Mouse (Mus musculus) kidney, postnatal 14 days (tissue): ENCODE measurements around the gene Cryba2.

Experiments
- DNase-seq: peaks from one replicate; pipeline ENCODE4 v3.0.0; 2022; ENCODE audit warnings: mixed read lengths

Gene Cryba2

GRCm38 (mm10) chr1:74884196-74885141 is 8.5 kb downstream of the Cryba2 start:
- DNase-seq = no peak

- DNase-seq = no peak
Observed at GRCm38 (mm10) chr1:74883441-74883840, 9.5 kb downstream of the Cryba2 start.

GRCm38 (mm10) chr1:74882828-74883227 is 10.1 kb downstream of the Cryba2 start:
- no peak for DNase-seq

DNA sequence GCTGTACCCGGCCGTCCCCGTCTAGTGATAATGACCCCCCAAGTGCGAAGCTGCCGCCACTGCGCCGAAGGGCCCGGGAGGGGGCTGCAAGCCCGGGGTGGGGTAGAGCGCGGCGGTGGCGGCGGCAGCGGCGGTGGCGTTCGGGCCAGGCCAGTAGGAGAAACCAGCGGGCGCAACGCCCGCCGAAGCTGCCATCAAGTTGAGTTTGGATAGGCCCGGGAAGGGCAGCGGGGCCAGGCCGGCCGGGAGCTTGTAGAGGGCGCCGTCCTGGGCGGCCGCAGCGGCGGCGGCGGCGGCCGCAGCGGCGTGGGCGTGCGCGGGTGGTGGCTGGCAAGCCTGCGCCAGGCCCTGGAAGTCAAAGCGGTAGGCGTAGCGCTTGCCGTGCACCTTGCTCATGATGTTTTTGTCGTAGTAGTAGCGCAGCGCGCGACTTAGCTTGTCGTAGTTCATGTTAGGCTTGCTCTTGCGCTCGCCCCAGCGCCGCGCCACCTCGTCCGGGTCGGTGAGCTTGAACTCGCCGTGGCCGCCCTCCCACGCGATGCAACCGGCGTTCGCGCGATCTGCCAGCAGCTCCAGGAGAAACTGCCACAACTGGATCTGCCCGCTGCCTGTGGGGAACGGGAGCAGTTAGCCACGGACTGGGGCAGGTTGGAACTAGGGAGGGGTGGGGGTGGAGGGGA is 10.7 kb downstream of the Cryba2 start:
- DNase-seq = no peak

- DNase-seq = peak; percentile 69
Observed at GRCm38 (mm10) chr1:74880785-74881360, 12.1 kb downstream of the Cryba2 start.

- DNase-seq = no peak
Observed at GRCm38 (mm10) chr1:74877199-74877598, 15.7 kb downstream of the Cryba2 start.

GRCm38 (mm10) chr1:74872218-74872617 is 20.7 kb downstream of the Cryba2 start:
- DNase-seq = no peak

GRCm38 (mm10) chr1:74861783-74862182 is 31.2 kb downstream of the Cryba2 start:
- no peak for DNase-seq

- no peak for DNase-seq
Observed at GRCm38 (mm10) chr1:74859223-74859984, 33.5 kb downstream of the Cryba2 start.

DNA sequence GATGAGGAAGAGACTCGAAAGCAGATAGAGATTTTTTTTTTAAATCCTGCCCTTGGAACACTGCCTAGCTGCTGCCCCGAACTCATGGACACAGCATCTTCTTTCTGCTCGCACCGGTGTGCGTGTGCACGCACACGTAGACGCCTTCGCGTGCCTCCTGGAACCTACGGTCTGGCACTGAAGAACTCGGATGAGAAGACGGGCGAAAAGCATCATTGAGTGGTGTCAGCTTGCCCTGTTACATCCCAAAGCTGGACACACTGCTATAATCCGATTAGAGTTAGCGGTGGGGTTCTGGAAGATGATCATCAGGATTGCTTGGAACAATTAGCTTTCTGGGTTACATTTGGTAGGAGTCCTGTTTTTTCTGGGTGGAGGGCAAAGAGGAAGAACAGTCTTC is 34.1 kb downstream of the Cryba2 start:
- no peak for DNase-seq

- peak; percentile 66 for DNase-seq
Observed at GRCm38 (mm10) chr1:74858171-74858719, 34.7 kb downstream of the Cryba2 start.

DNA sequence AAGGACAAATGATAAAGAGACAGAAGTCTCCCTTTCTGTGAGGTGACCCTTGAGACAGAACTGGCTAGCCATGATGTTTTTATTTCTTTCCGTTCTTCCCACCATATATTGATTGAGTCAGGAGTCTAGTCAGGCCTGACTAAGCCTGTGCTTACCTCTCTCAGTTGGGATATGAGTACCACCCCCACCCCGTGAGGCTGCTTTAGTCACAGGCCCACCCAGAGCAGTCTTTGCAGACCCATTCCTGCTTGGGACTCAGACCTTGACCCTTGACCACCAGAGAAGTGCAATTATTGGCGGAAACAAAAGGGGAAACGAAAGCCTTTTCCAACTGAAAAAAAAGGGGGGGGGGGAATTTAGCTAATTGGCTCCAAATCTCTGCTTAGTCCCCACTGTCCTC is 35.3 kb downstream of the Cryba2 start:
- no peak for DNase-seq

- DNase-seq = no peak
Observed at GRCm38 (mm10) chr1:74857201-74857600, 35.7 kb downstream of the Cryba2 start.

- DNase-seq = no peak
Observed at GRCm38 (mm10) chr1:74856791-74857190, 36.2 kb downstream of the Cryba2 start.

DNA sequence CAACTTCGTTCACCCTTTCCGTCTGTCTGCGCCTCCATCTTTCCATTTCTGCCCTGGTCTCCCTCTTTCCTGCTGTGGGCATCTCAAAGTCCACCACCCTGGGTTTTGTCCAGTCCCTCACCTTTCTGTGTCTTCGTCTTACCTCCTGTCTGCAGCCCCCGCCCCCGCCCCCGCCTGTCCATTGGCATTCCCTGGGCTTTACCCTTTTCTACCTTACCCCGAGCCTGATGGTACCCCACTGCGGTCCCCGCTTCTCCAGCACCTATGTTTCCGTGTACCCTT is 36.6 kb downstream of the Cryba2 start:
- DNase-seq = no peak

GRCm38 (mm10) chr1:74855651-74856438 is 37.1 kb downstream of the Cryba2 start:
- no peak for DNase-seq

- no peak for DNase-seq
Observed at GRCm38 (mm10) chr1:74855156-74855555, 37.8 kb downstream of the Cryba2 start.

- peak; percentile 92 for DNase-seq
Observed at GRCm38 (mm10) chr1:74854306-74855056, 38.5 kb downstream of the Cryba2 start, which contains the start of gene Cdk5r2. Gene Cdk5r2 (plus strand): TSS chr1:74854934.

DNA sequence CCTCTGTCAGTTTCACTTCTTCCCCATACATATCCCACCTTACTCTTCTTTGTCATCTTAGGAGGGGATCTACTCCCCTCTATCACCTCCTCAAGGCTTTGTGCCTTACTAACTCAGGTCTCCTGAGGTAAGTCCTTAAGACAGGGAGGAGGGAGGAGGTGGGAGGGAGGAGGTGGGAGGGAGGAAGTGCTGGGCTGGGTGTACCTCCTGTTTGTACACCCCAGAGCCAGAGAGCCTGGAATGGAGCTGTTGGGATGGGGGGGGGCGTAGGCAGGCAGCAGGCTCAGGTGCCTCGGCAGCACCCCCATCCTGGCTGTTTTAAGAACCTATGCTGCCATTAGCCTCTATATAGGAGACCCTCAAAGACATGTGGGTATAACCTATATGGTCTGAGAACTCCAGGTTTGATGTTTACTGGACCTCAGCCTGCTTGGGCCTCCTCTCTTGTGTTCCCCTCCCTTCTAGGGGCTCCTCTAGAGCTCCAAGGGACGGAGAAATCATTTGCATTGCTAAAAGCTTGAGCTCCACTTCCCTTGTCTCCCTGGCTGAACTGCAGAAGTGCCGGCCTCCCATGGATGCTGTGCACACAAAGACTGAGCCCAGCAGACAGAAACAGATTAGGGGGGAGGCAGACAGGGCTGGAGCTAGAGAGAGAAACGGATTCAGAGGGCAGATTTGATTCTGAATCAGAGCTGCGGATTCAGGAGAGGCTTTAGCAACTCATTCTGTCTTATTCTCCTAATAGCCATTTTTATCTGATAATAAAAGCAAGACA is 41.8 kb downstream of the Cryba2 start:
- DNase-seq = no peak

GRCm38 (mm10) chr1:74850251-74850650 is 42.7 kb downstream of the Cryba2 start:
- no peak for DNase-seq
